ENCODE assay signal across 10 mouse cellular contexts in genomic region chr9:108459939-108460318, GRCm38 (mm10). TPM values are rescaled to one million over a fixed set of nuclear protein-coding genes. Genes with fewer than 3 reads are reported as not detected.
DNase-seq lines count a peak whose midpoint lies in the region; ATAC-seq and TF ChIP-seq lines count a peak whose summit lies in the region.
"Had no signal": no experiment of that assay in that cellular context is flagged by ENCODE, and none has a peak within 500 bp of the region (broad histone marks: within the 10 kb centered on the region; RNA-seq: fewer than 3 reads in every experiment).

No protein-coding gene starts in this region.

- peak overlapping the region; percentile 62 to 84 for H3K4me3 ChIP-seq in heart, embryonic 14.5 days (ENCODE audit: control insufficient read depth in 1 of 2, insufficient read depth in 1 of 2, low read depth in 1 of 2, low read length in 2 of 2)
- H3K4me3 ChIP-seq in embryonic facial prominence, embryonic 13.5 days = peak overlapping the region; percentile 87
- peak overlapping the region; percentile 91 for H3K4me3 ChIP-seq in hindbrain, postnatal 0 days (ENCODE audit: low read length)
- peak overlapping the region; percentile 89 for H3K4me3 ChIP-seq in midbrain, embryonic 13.5 days (replicated peaks)

- peaks cover 11 to 16% of the 10 kb centered on the region in 2 experiments for H3K4me1 ChIP-seq in heart, embryonic 14.5 days (ENCODE audit: control insufficient read depth in 2 of 2, insufficient read depth in 2 of 2, low read length in 2 of 2)
- H3K4me1 ChIP-seq in embryonic facial prominence, embryonic 13.5 days = peaks cover 17% of the 10 kb centered on the region
- peaks cover 3% of the 10 kb centered on the region for H3K4me1 ChIP-seq in hindbrain, postnatal 0 days (ENCODE audit: insufficient read depth, low read length)
- peaks cover 17% of the 10 kb centered on the region for H3K4me1 ChIP-seq in midbrain, embryonic 13.5 days (replicated peaks)

- H3K27ac ChIP-seq in heart, embryonic 14.5 days (replicated peaks in 1 of 2; ENCODE audit: control insufficient read depth in 1 of 2, insufficient read depth in 1 of 2, low read depth in 2 of 2, low read length in 2 of 2) = peak overlapping the region; percentile 69 to 90; a peak in 2 of 4 replicates
- H3K27ac ChIP-seq in embryonic facial prominence, embryonic 13.5 days = peak overlapping the region; percentile 78; the same call in 1 of the 2 replicates
- H3K27ac ChIP-seq in hindbrain, postnatal 0 days = peak overlapping the region; percentile 91; the same call in 1 of the 2 replicates
- peak overlapping the region; percentile 85; the same call in 1 of the 2 replicates for H3K27ac ChIP-seq in midbrain, embryonic 13.5 days

- H3K9me3 ChIP-seq in heart, embryonic 14.5 days (ENCODE audit: control insufficient read depth, low read length) = no peaks in the 10 kb centered on the region
- H3K9me3 ChIP-seq in embryonic facial prominence, embryonic 13.5 days = no peaks in the 10 kb centered on the region
- no peaks in the 10 kb centered on the region for H3K9me3 ChIP-seq in hindbrain, postnatal 0 days (ENCODE audit: low read length)
- H3K9me3 ChIP-seq in midbrain, embryonic 13.5 days = no peaks in the 10 kb centered on the region

- TF ChIP-seq CTCF in hindbrain, postnatal 0 days (IDR thresholded peaks at IDR 0.05; ENCODE audit: low read depth) = no peak

- WGBS in heart, embryonic 14.5 days = 82% methylated on average over 1 of the region's 1 CpGs
- 91% methylated on average over 1 of the region's 1 CpGs for WGBS in embryonic facial prominence, embryonic 13.5 days
- WGBS in hindbrain, postnatal 0 days = 91% methylated on average over 1 of the region's 1 CpGs
- WGBS in midbrain, embryonic 13.5 days = 82% methylated on average over 1 of the region's 1 CpGs

- ATAC-seq in heart, embryonic 14.5 days (ENCODE audit: insufficient number of reproducible peaks, insufficient read depth, low FRiP score, low read depth) = no peak
- ATAC-seq in embryonic facial prominence, embryonic 13.5 days (ENCODE audit: insufficient number of reproducible peaks, insufficient read depth, low FRiP score, low TSS enrichment, low read depth) = no peak
- peak; percentile 25; the same call in 1 of the 2 replicates for ATAC-seq in hindbrain, postnatal 0 days
- peak; percentile 49 for ATAC-seq in midbrain, embryonic 13.5 days

- intact Hi-C loops in heart, postnatal 14 days (cut with DNase I) = loop anchor here (2.0 kb wide), 1 partner anchor 19 kb away; the partner anchor contains the start of gene Lamb2

- peaks cover 24% of the 10 kb centered on the region for H3K36me3 ChIP-seq in heart, embryonic 14.5 days (ENCODE audit: control insufficient read depth, insufficient read depth, low read length)
- H3K36me3 ChIP-seq in embryonic facial prominence, embryonic 13.5 days = peaks cover 27% of the 10 kb centered on the region
- peaks cover 15% of the 10 kb centered on the region; the same call in 1 of the 2 replicates for H3K36me3 ChIP-seq in hindbrain, postnatal 0 days (ENCODE audit: insufficient read depth, low read length)
- peaks cover 28% of the 10 kb centered on the region for H3K36me3 ChIP-seq in midbrain, embryonic 13.5 days

- H3K4me2 ChIP-seq in heart, embryonic 14.5 days (ENCODE audit: low read length) = peak overlapping the region; percentile 72
- H3K4me2 ChIP-seq in embryonic facial prominence, embryonic 13.5 days = peak overlapping the region; percentile 94
- peak overlapping the region; percentile 95 for H3K4me2 ChIP-seq in hindbrain, postnatal 0 days (ENCODE audit: low read depth, low read length)
- peak overlapping the region; percentile 81 for H3K4me2 ChIP-seq in midbrain, embryonic 13.5 days (replicated peaks)

- no peaks in the 10 kb centered on the region for H3K27me3 ChIP-seq in heart, embryonic 14.5 days (ENCODE audit: control insufficient read depth, insufficient read depth, low read length)
- H3K27me3 ChIP-seq in embryonic facial prominence, embryonic 13.5 days = no peaks in the 10 kb centered on the region
- H3K27me3 ChIP-seq in hindbrain, postnatal 0 days (ENCODE audit: insufficient read depth, low read length) = no peaks in the 10 kb centered on the region
- H3K27me3 ChIP-seq in midbrain, embryonic 13.5 days = 0 out of 2 replicates have a peak, but pooled peaks cover 2% of the 10 kb centered on the region

- peak overlapping the region; percentile 93; the same call in 1 of the 2 replicates for H3K9ac ChIP-seq in heart, embryonic 14.5 days (ENCODE audit: low read length)
- peak overlapping the region; percentile 89; the same call in 1 of the 2 replicates for H3K9ac ChIP-seq in embryonic facial prominence, embryonic 13.5 days
- no peak overlapping the region; the same call in 1 of the 2 replicates for H3K9ac ChIP-seq in hindbrain, postnatal 0 days (replicated peaks; ENCODE audit: low read length)
- no peak overlapping the region for H3K9ac ChIP-seq in midbrain, embryonic 13.5 days (replicated peaks)

- DNase-seq in heart, postnatal 14 days = no peak
- DNase-seq in hindbrain, postnatal 0 days (ENCODE audit: low spot score) = no peak
- no peak for DNase-seq in Muller cell, postnatal 12 days (ENCODE audit: inconsistent ontology term)
- no peak for DNase-seq in B cell, adult 2 months
- DNase-seq in urinary bladder, adult 2 months (ENCODE audit: low spot score) = no peak

RNA-seq across cellular contexts. Expression of gene Ccdc71, which starts 0.4 kb away (rescaled TPM):
- polyA plus RNA-seq in heart, embryonic 14.5 days (2014; fragmentation: Nextera tagmentation; extraction: Ambion mirVana) = 31.0 and 31.9 TPM in 2 replicates
- 10 to 100 TPM; 23.6 to 29.4 TPM for total RNA-seq in heart, postnatal 14 days (2021)
- polyA plus RNA-seq in embryonic facial prominence, embryonic 13.5 days (2015; fragmentation: Nextera tagmentation; extraction: Ambion mirVana) = 60.4 and 64.3 TPM in 2 replicates
- total RNA-seq in hindbrain, postnatal 0 days (2014; rRNA removed) = 32.9 and 37.2 TPM in 2 replicates
- 46.9 and 55.9 TPM in 2 replicates for polyA plus RNA-seq in hindbrain, postnatal 0 days (2015; fragmentation: Nextera tagmentation; extraction: Ambion mirVana)
- 59.7 and 63.5 TPM in 2 replicates for polyA plus RNA-seq in midbrain, embryonic 13.5 days (2015; fragmentation: Nextera tagmentation; extraction: Ambion mirVana)
- 24.5 and 25.9 TPM in 2 replicates for polyA plus RNA-seq in urinary bladder, adult 2 months (2012; rRNA removed)

RNA-seq across cellular contexts. Expression of gene Klhdc8b, which starts 1.5 kb away (rescaled TPM):
- 87.0 and 94.7 TPM in 2 replicates for polyA plus RNA-seq in heart, embryonic 14.5 days (2014; fragmentation: Nextera tagmentation; extraction: Ambion mirVana)
- 10 to 100 TPM; 15.0 to 15.2 TPM for total RNA-seq in heart, postnatal 14 days (2021)
- 36.5 and 42.8 TPM in 2 replicates for polyA plus RNA-seq in embryonic facial prominence, embryonic 13.5 days (2015; fragmentation: Nextera tagmentation; extraction: Ambion mirVana)
- total RNA-seq in hindbrain, postnatal 0 days (2014; rRNA removed) = 62.6 and 72.8 TPM in 2 replicates
- 44.9 and 46.5 TPM in 2 replicates for polyA plus RNA-seq in hindbrain, postnatal 0 days (2015; fragmentation: Nextera tagmentation; extraction: Ambion mirVana)
- 75.7 and 84.8 TPM in 2 replicates for polyA plus RNA-seq in midbrain, embryonic 13.5 days (2015; fragmentation: Nextera tagmentation; extraction: Ambion mirVana)
- 83.4 and 103 TPM in 2 replicates for polyA plus RNA-seq in urinary bladder, adult 2 months (2012; rRNA removed)

RNA-seq across cellular contexts. Expression of gene Lamb2, which starts 19.6 kb away (rescaled TPM):
- polyA plus RNA-seq in heart, embryonic 14.5 days (2014; fragmentation: Nextera tagmentation; extraction: Ambion mirVana) = 38.9 and 41.5 TPM in 2 replicates
- 100 to 1,000 TPM; 355 to 379 TPM for total RNA-seq in heart, postnatal 14 days (2021)
- 51.1 and 63.2 TPM in 2 replicates for polyA plus RNA-seq in embryonic facial prominence, embryonic 13.5 days (2015; fragmentation: Nextera tagmentation; extraction: Ambion mirVana)
- 77.5 and 99.8 TPM in 2 replicates for total RNA-seq in hindbrain, postnatal 0 days (2014; rRNA removed)
- 16.0 and 18.6 TPM in 2 replicates for polyA plus RNA-seq in hindbrain, postnatal 0 days (2015; fragmentation: Nextera tagmentation; extraction: Ambion mirVana)
- 20.0 and 24.1 TPM in 2 replicates for polyA plus RNA-seq in midbrain, embryonic 13.5 days (2015; fragmentation: Nextera tagmentation; extraction: Ambion mirVana)
- 147 and 181 TPM in 2 replicates for polyA plus RNA-seq in urinary bladder, adult 2 months (2012; rRNA removed)

RNA-seq across cellular contexts. Expression of gene BC048562, which starts 23.6 kb away (rescaled TPM):
- polyA plus RNA-seq in heart, embryonic 14.5 days (2014; fragmentation: Nextera tagmentation; extraction: Ambion mirVana) = not detected in 2 replicates
- not detected for total RNA-seq in heart, postnatal 14 days (2021)
- not detected in 2 replicates for polyA plus RNA-seq in embryonic facial prominence, embryonic 13.5 days (2015; fragmentation: Nextera tagmentation; extraction: Ambion mirVana)
- total RNA-seq in hindbrain, postnatal 0 days (2014; rRNA removed) = not detected in 2 replicates
- not detected in 2 replicates for polyA plus RNA-seq in hindbrain, postnatal 0 days (2015; fragmentation: Nextera tagmentation; extraction: Ambion mirVana)
- polyA plus RNA-seq in midbrain, embryonic 13.5 days (2015; fragmentation: Nextera tagmentation; extraction: Ambion mirVana) = not detected in 2 replicates
- not detected in 2 replicates for polyA plus RNA-seq in urinary bladder, adult 2 months (2012; rRNA removed)
- total RNA-seq: ES-E14 had no signal
- polyA plus RNA-seq: large intestine, adult 2 months had no signal

RNA-seq across cellular contexts. Expression of gene Usp19, which starts 30.5 kb away (rescaled TPM):
- 54.4 and 57.0 TPM in 2 replicates for polyA plus RNA-seq in heart, embryonic 14.5 days (2014; fragmentation: Nextera tagmentation; extraction: Ambion mirVana)
- 100 to 1,000 TPM; 101 to 108 TPM for total RNA-seq in heart, postnatal 14 days (2021)
- 75.9 and 77.2 TPM in 2 replicates for polyA plus RNA-seq in embryonic facial prominence, embryonic 13.5 days (2015; fragmentation: Nextera tagmentation; extraction: Ambion mirVana)
- total RNA-seq in hindbrain, postnatal 0 days (2014; rRNA removed) = 87.6 and 104 TPM in 2 replicates
- polyA plus RNA-seq in hindbrain, postnatal 0 days (2015; fragmentation: Nextera tagmentation; extraction: Ambion mirVana) = 51.6 and 52.0 TPM in 2 replicates
- 75.9 and 91.9 TPM in 2 replicates for polyA plus RNA-seq in midbrain, embryonic 13.5 days (2015; fragmentation: Nextera tagmentation; extraction: Ambion mirVana)
- polyA plus RNA-seq in urinary bladder, adult 2 months (2012; rRNA removed) = 133 and 144 TPM in 2 replicates

Comparison
In these comparisons a context has a peak if more than half of its experiments do, and no peak if none do; other contexts are left out.
1. ATAC-seq: peak in hindbrain, postnatal 0 days (single experiment) and midbrain, embryonic 13.5 days (single experiment); none in heart, embryonic 14.5 days (single experiment) and embryonic facial prominence, embryonic 13.5 days (single experiment).
2. H3K9ac ChIP-seq: peak in heart, embryonic 14.5 days (single experiment) and embryonic facial prominence, embryonic 13.5 days (single experiment); none in hindbrain, postnatal 0 days (single experiment) and midbrain, embryonic 13.5 days (single experiment).
3. Peak in every context shown above with its lines, with median percentiles within 50 percentile points of each other: H3K27ac ChIP-seq, H3K4me2 ChIP-seq and H3K4me3 ChIP-seq.